ENCODE assay signal across 16 mouse cellular contexts in genomic region chr7:61878095-61878494, GRCm38 (mm10).
DNase-seq lines count a peak whose midpoint lies in the region; ATAC-seq and TF ChIP-seq lines count a peak whose summit lies in the region.
"Had no signal": no experiment of that assay in that cellular context is flagged by ENCODE, and none has a peak within 500 bp of the region (broad histone marks: within the 10 kb centered on the region; RNA-seq: fewer than 3 reads in every experiment).

No protein-coding gene starts in this region.

- H3K9me3 ChIP-seq in midbrain, embryonic 13.5 days: peaks cover 5% of the 10 kb centered on the region; the same call in 1 of the 2 replicates
- H3K9me3 ChIP-seq in midbrain, embryonic 11.5 days (ENCODE audit: control insufficient read depth, low read length): no peaks in the 10 kb centered on the region
- H3K9me3 ChIP-seq in forebrain, postnatal 0 days (ENCODE audit: low read length): no peaks in the 10 kb centered on the region
- H3K9me3 ChIP-seq in midbrain, embryonic 15.5 days: no peaks in the 10 kb centered on the region
- H3K9me3 ChIP-seq: heart, embryonic 10.5 days; limb, embryonic 13.5 days had no signal

- H3K4me3 ChIP-seq in midbrain, embryonic 13.5 days (replicated peaks): no peak overlapping the region
- no peak overlapping the region for H3K4me3 ChIP-seq in midbrain, embryonic 11.5 days (ENCODE audit: low read depth, low read length)
- no peak overlapping the region for H3K4me3 ChIP-seq in forebrain, postnatal 0 days (ENCODE audit: low read depth, low read length)
- no peak overlapping the region for H3K4me3 ChIP-seq in midbrain, embryonic 15.5 days
- H3K4me3 ChIP-seq: heart, embryonic 10.5 days; limb, embryonic 13.5 days had no signal

- ATAC-seq in midbrain, embryonic 13.5 days: no peak
- ATAC-seq in midbrain, embryonic 11.5 days (ENCODE audit: low FRiP score): no peak
- ATAC-seq in forebrain, postnatal 0 days: peak; percentile 26
- ATAC-seq in midbrain, embryonic 15.5 days (replicated peaks): peak; percentile 66
- ATAC-seq in erythroblast, adult 5-6 weeks (replicated peaks; ENCODE audit: low FRiP score, poor library complexity, severe bottlenecking): no peak
- ATAC-seq: activated CD4-positive, CD25-positive, alpha-beta regulatory T cell, adult 4 months had no signal

- 0 out of 2 replicates have a peak, but pooled peaks cover 6% of the 10 kb centered on the region for H3K4me1 ChIP-seq in midbrain, embryonic 13.5 days (replicated peaks)
- no peaks in the 10 kb centered on the region for H3K4me1 ChIP-seq in midbrain, embryonic 11.5 days (ENCODE audit: control insufficient read depth, insufficient read depth, low read length)
- no peaks in the 10 kb centered on the region for H3K4me1 ChIP-seq in forebrain, postnatal 0 days (ENCODE audit: insufficient read depth)
- peaks cover 7% of the 10 kb centered on the region for H3K4me1 ChIP-seq in midbrain, embryonic 15.5 days
- H3K4me1 ChIP-seq: heart, embryonic 10.5 days had no signal

- no peak for DNase-seq in midbrain, embryonic 11.5 days (ENCODE audit: low spot score, missing footprints)
- no peak for DNase-seq in forebrain, postnatal 0 days
- DNase-seq in spleen, adult 12 weeks (ENCODE audit: low spot score): no peak
- no peak for DNase-seq in layer of hippocampus, adult 8-10 months (ENCODE audit: low spot score in 2 of 2)
- DNase-seq: gastrocnemius, postnatal 25 days; heart, postnatal 14 days had no signal

- 47% methylated on average over 2 of the region's 2 CpGs for WGBS in midbrain, embryonic 13.5 days
- 59% methylated on average over 2 of the region's 2 CpGs for WGBS in midbrain, embryonic 11.5 days
- WGBS in forebrain, postnatal 0 days: 34% methylated on average over 2 of the region's 2 CpGs
- 48% methylated on average over 2 of the region's 2 CpGs for WGBS in midbrain, embryonic 15.5 days

- H3K27ac ChIP-seq in midbrain, embryonic 13.5 days: 0 out of 2 replicates have a peak overlapping the region, but pooled peaks have one; percentile 90
- H3K27ac ChIP-seq in midbrain, embryonic 11.5 days (ENCODE audit: low read depth, low read length): no peak overlapping the region
- H3K27ac ChIP-seq in forebrain, postnatal 0 days (ENCODE audit: low read depth, low read length): peak overlapping the region; percentile 86
- peak overlapping the region; percentile 81 for H3K27ac ChIP-seq in midbrain, embryonic 15.5 days
- H3K27ac ChIP-seq: heart, embryonic 10.5 days; kidney, postnatal 0 days; limb, embryonic 13.5 days; liver, embryonic 14.5 days; stomach, postnatal 0 days had no signal

- H3K36me3 ChIP-seq in midbrain, embryonic 13.5 days: no peaks in the 10 kb centered on the region
- H3K36me3 ChIP-seq in midbrain, embryonic 11.5 days (ENCODE audit: control insufficient read depth, insufficient read depth, low read length): no peaks in the 10 kb centered on the region
- no peaks in the 10 kb centered on the region for H3K36me3 ChIP-seq in forebrain, postnatal 0 days (ENCODE audit: insufficient read depth)
- no peaks in the 10 kb centered on the region for H3K36me3 ChIP-seq in midbrain, embryonic 15.5 days (replicated peaks)
- H3K36me3 ChIP-seq: heart, embryonic 10.5 days had no signal

- H3K9ac ChIP-seq in midbrain, embryonic 13.5 days (replicated peaks): no peak overlapping the region
- H3K9ac ChIP-seq in midbrain, embryonic 11.5 days (ENCODE audit: low read length): no peak overlapping the region
- H3K9ac ChIP-seq in forebrain, postnatal 0 days: no peak overlapping the region
- H3K9ac ChIP-seq in midbrain, embryonic 15.5 days: no peak overlapping the region
- H3K9ac ChIP-seq: limb, embryonic 13.5 days; liver, embryonic 14.5 days had no signal

- H3K27me3 ChIP-seq in midbrain, embryonic 13.5 days: no peaks in the 10 kb centered on the region
- no peaks in the 10 kb centered on the region for H3K27me3 ChIP-seq in midbrain, embryonic 11.5 days (ENCODE audit: control insufficient read depth, insufficient read depth, low read length)
- no peaks in the 10 kb centered on the region for H3K27me3 ChIP-seq in forebrain, postnatal 0 days (ENCODE audit: insufficient read depth, low read length)
- H3K27me3 ChIP-seq in midbrain, embryonic 15.5 days (replicated peaks): no peaks in the 10 kb centered on the region
- H3K27me3 ChIP-seq: limb, embryonic 13.5 days; Patski had no signal

- TF ChIP-seq CTCF in forebrain, postnatal 0 days (IDR thresholded peaks at IDR 0.05; ENCODE audit: low read depth): no peak

- H3K4me2 ChIP-seq in midbrain, embryonic 13.5 days (replicated peaks): peak overlapping the region; percentile 28; the same call in 1 of the 2 replicates
- H3K4me2 ChIP-seq in midbrain, embryonic 11.5 days: no peak overlapping the region
- peak overlapping the region; percentile 31; the same call in 1 of the 2 replicates for H3K4me2 ChIP-seq in forebrain, postnatal 0 days (ENCODE audit: low read depth)
- peak overlapping the region; percentile 34 for H3K4me2 ChIP-seq in midbrain, embryonic 15.5 days
- H3K4me2 ChIP-seq: limb, embryonic 13.5 days had no signal

Comparison
In these comparisons a context has a peak if more than half of its experiments do, and no peak if none do; other contexts are left out.
1. ATAC-seq: peak in forebrain, postnatal 0 days (single experiment) and midbrain, embryonic 15.5 days (single experiment); none in midbrain, embryonic 13.5 days (single experiment), midbrain, embryonic 11.5 days (single experiment) and erythroblast, adult 5-6 weeks (single experiment).